Mouse (Mus musculus) gastrocnemius, adult 2 months (tissue): ENCODE results near the gene Sgk1. TPM values are rescaled to one million over a fixed set of nuclear protein-coding genes. Genes with fewer than 3 reads are reported as not detected.

Experiments
- DNase-seq: peaks from one replicate; pipeline ENCODE4 v3.0.0; 2022
- H3K27ac ChIP-seq: fragments of 200-600 bp; 2 replicates; pipeline ENCODE4 v1.8.1; 2022; ENCODE audit warnings: mild to moderate bottlenecking
- H3K4me3 ChIP-seq: fragments of 200-600 bp; 2 replicates; pipeline ENCODE4 v1.8.1; 2022; ENCODE audit warnings: mild to moderate bottlenecking, moderate library complexity
- CTCF ChIP-seq: fragments of 200-600 bp; IDR thresholded peaks from 2 replicates; pipeline ENCODE4 v1.8.1; 2022; ENCODE audit warnings: antibody characterized with exemption, mild to moderate bottlenecking, moderate library complexity
- intact Hi-C: fragments of 180-260 bp; cut with DNase I; formaldehyde crosslinking; loops from one replicate; pipeline ENCODE4 v1.15.1; 2025
- total RNA-seq, 2 experiments: library from RNA; stranded (reverse); gene quantifications; 2 replicates each; pipeline ENCODE4 v1.2.3; 2021

The Sgk1 gene
- total RNA-seq, 2 experiments from 2014 or later, result 208 to 210 TPM

GRCm38 (mm10) chr10:21908686-21909085 is 26.7 kb downstream of the Sgk1 start:
- no peak for DNase-seq
- intact Hi-C loops, result no loop called here
- Histone ChIP-seq H3K27ac (peak overlapping the region; percentile 35; the same call in 1 of the 2 replicates), H3K4me3 (no peak overlapping the region)
- no peak for TF ChIP-seq CTCF

- Histone ChIP-seq H3K4me3 (no peak overlapping the region), H3K27ac (no peak overlapping the region)
- intact Hi-C loops, result no loop called here
- TF ChIP-seq CTCF, result no peak
- no peak for DNase-seq
These were observed 28.4 kb downstream of the Sgk1 start for GRCm38 (mm10) chr10:21910334-21910733.

- no peak overlapping the region for H3K27ac ChIP-seq
- no peak for DNase-seq
- no peak for TF ChIP-seq CTCF
- intact Hi-C loops, result no loop called here
- no peak overlapping the region for H3K4me3 ChIP-seq
These were observed 29.4 kb downstream of the Sgk1 start for GRCm38 (mm10) chr10:21911303-21911947.

- no peak overlapping the region for H3K27ac ChIP-seq
- DNase-seq, result no peak
- no peak overlapping the region for H3K4me3 ChIP-seq
- TF ChIP-seq CTCF, result no peak
- intact Hi-C loops, result no loop called here
These were observed 32.8 kb downstream of the Sgk1 start for GRCm38 (mm10) chr10:21914751-21915150.

- H3K27ac ChIP-seq, result no peak overlapping the region
- H3K4me3 ChIP-seq, result no peak overlapping the region
- no peak for DNase-seq
- intact Hi-C loops, result no loop called here
- no peak for TF ChIP-seq CTCF
These were observed 34.5 kb downstream of the Sgk1 start for GRCm38 (mm10) chr10:21916301-21917071.

GRCm38 (mm10) chr10:21918016-21918749 is 36.2 kb downstream of the Sgk1 start:
- H3K27ac ChIP-seq, result peak overlapping the region; percentile 54; the same call in 1 of the 2 replicates
- intact Hi-C loops, result no loop called here
- H3K4me3 ChIP-seq, result no peak overlapping the region
- DNase-seq, result no peak
- no peak for TF ChIP-seq CTCF

- TF ChIP-seq CTCF, result no peak
- peak overlapping the region; percentile 54 for H3K27ac ChIP-seq
- intact Hi-C loops, result no loop called here
- H3K4me3 ChIP-seq, result no peak overlapping the region
- DNase-seq, result no peak
These were observed 36.8 kb downstream of the Sgk1 start for GRCm38 (mm10) chr10:21918750-21919145.

GRCm38 (mm10) chr10:21920611-21921010 is 38.6 kb downstream of the Sgk1 start:
- intact Hi-C loops, result loop anchor here (5.0 kb wide), 1 partner anchor 72 kb away; no protein-coding TSS in a partner anchor
- TF ChIP-seq CTCF, result no peak
- no peak for DNase-seq
- H3K4me3 ChIP-seq, result no peak overlapping the region
- no peak overlapping the region for H3K27ac ChIP-seq

- no peak for DNase-seq
- intact Hi-C loops, result loop anchor here (5.0 kb wide), 1 partner anchor 69 kb away; no protein-coding TSS in a partner anchor
- Histone ChIP-seq H3K27ac (peak overlapping the region; percentile 78), H3K4me3 (no peak overlapping the region; the same call in 1 of the 2 replicates)
- TF ChIP-seq CTCF, result no peak
These were observed 40.8 kb downstream of the Sgk1 start for GRCm38 (mm10) chr10:21922716-21923350.

GRCm38 (mm10) chr10:21923495-21923952 is 41.5 kb downstream of the Sgk1 start:
- Histone ChIP-seq H3K27ac (peak overlapping the region; percentile 78), H3K4me3 (peak overlapping the region; percentile 48)
- DNase-seq, result peak; percentile 80
- TF ChIP-seq CTCF, result no peak
- intact Hi-C loops, result loop anchor here (5.0 kb wide), 1 partner anchor 69 kb away; no protein-coding TSS in a partner anchor

- no peak for TF ChIP-seq CTCF
- Histone ChIP-seq H3K27ac (peak overlapping the region; percentile 78), H3K4me3 (peak overlapping the region; percentile 48)
- no peak for DNase-seq
- intact Hi-C loops, result loop anchor here (5.0 kb wide), 1 partner anchor 68 kb away; no protein-coding TSS in a partner anchor
These were observed 42.2 kb downstream of the Sgk1 start for GRCm38 (mm10) chr10:21924051-21924720.

GRCm38 (mm10) chr10:21926941-21927340 is 45.0 kb downstream of the Sgk1 start:
- no peak for DNase-seq
- no peak for TF ChIP-seq CTCF
- H3K4me3 ChIP-seq, result no peak overlapping the region
- intact Hi-C loops, result no loop called here
- H3K27ac ChIP-seq, result no peak overlapping the region
